ENCODE assay signal across 8 mouse cellular contexts in genomic region chr4:124656518-124656853, GRCm38 (mm10). TPM values are rescaled to one million over a fixed set of nuclear protein-coding genes. Genes with fewer than 3 reads are reported as not detected.
DNase-seq lines count a peak whose midpoint lies in the region; ATAC-seq lines count a peak whose summit lies in the region.

TSS of gene Pou3f1 (plus strand) at chr4:124656807.

- 0% methylated on average over 12 of the region's 15 CpGs for WGBS in embryonic facial prominence, embryonic 14.5 days
- WGBS in intestine, embryonic 14.5 days, result 1% methylated on average over 15 of the region's 15 CpGs
- whole genome bisulfite sequencing in midbrain, embryonic 12.5 days, result 0% methylated on average over 15 of the region's 15 CpGs

- no peak within 1 kb of the TSS for H3K27ac ChIP-seq in embryonic facial prominence, embryonic 14.5 days (replicated peaks; ENCODE audit: low read depth, low read length)
- H3K27ac ChIP-seq in intestine, embryonic 14.5 days (ENCODE audit: low read depth), result no peak within 1 kb of the TSS
- H3K27ac ChIP-seq in midbrain, embryonic 12.5 days (replicated peaks), result peak within 1 kb of the TSS; percentile 73

- H3K4me3 ChIP-seq in embryonic facial prominence, embryonic 14.5 days (ENCODE audit: low read depth, low read length), result peak within 1 kb of the TSS; percentile 61
- peak within 1 kb of the TSS; percentile 62 for H3K4me3 ChIP-seq in intestine, embryonic 14.5 days (ENCODE audit: low read depth, low read length)
- H3K4me3 ChIP-seq in midbrain, embryonic 12.5 days, result peak within 1 kb of the TSS; percentile 53

- H3K9me3 ChIP-seq in embryonic facial prominence, embryonic 14.5 days (ENCODE audit: control insufficient read depth, low read length), result no peaks in the 10 kb centered on the region
- no peaks in the 10 kb centered on the region for H3K9me3 ChIP-seq in intestine, embryonic 14.5 days (ENCODE audit: control insufficient read depth, low read length)
- no peaks in the 10 kb centered on the region for H3K9me3 ChIP-seq in midbrain, embryonic 12.5 days

- no peak for ATAC-seq in embryonic facial prominence, embryonic 14.5 days (ENCODE audit: low read depth)
- no peak for ATAC-seq in intestine, embryonic 14.5 days (replicated peaks; ENCODE audit: low FRiP score, low TSS enrichment, low read depth)
- no peak for ATAC-seq in midbrain, embryonic 12.5 days (ENCODE audit: low FRiP score, low read depth)

- no peaks in the 10 kb centered on the region for H3K36me3 ChIP-seq in embryonic facial prominence, embryonic 14.5 days (ENCODE audit: control insufficient read depth, insufficient read depth, low read length)
- H3K36me3 ChIP-seq in intestine, embryonic 14.5 days (ENCODE audit: control insufficient read depth, insufficient read depth, low read length), result no peaks in the 10 kb centered on the region
- no peaks in the 10 kb centered on the region for H3K36me3 ChIP-seq in midbrain, embryonic 12.5 days

- no peak for DNase-seq in layer of hippocampus, adult 8-10 months (ENCODE audit: low spot score in 2 of 2)
- DNase-seq in layer of hippocampus, adult 9-10 months (ENCODE audit: low spot score), result no peak
- no peak for DNase-seq in embryonic facial prominence, embryonic 14.5 days (ENCODE audit: low spot score)
- no peak for DNase-seq in intestine, embryonic 14.5 days (ENCODE audit: low spot score)
- DNase-seq in adrenal gland, adult 2 months, result no peak
- no peak for DNase-seq in urinary bladder, postnatal 25 days (ENCODE audit: low spot score)
- DNase-seq in thymus, postnatal 36 days, result no peak

- H3K4me1 ChIP-seq in embryonic facial prominence, embryonic 14.5 days (ENCODE audit: control insufficient read depth, insufficient read depth, low read length), result peaks cover 16% of the 10 kb centered on the region
- peaks cover 17% of the 10 kb centered on the region for H3K4me1 ChIP-seq in intestine, embryonic 14.5 days (replicated peaks; ENCODE audit: control insufficient read depth, insufficient read depth, low read length)
- H3K4me1 ChIP-seq in midbrain, embryonic 12.5 days, result peaks cover 63% of the 10 kb centered on the region

- peaks cover 74% of the 10 kb centered on the region for H3K27me3 ChIP-seq in embryonic facial prominence, embryonic 14.5 days (replicated peaks; ENCODE audit: control insufficient read depth, insufficient read depth, low read length)
- peaks cover 87% of the 10 kb centered on the region for H3K27me3 ChIP-seq in intestine, embryonic 14.5 days (replicated peaks; ENCODE audit: control insufficient read depth, insufficient read depth, low read length)
- peaks cover 74% of the 10 kb centered on the region for H3K27me3 ChIP-seq in midbrain, embryonic 12.5 days

- peak within 1 kb of the TSS; percentile 98 for H3K4me2 ChIP-seq in embryonic facial prominence, embryonic 14.5 days (ENCODE audit: low read depth, low read length)
- peak within 1 kb of the TSS; percentile 96 for H3K4me2 ChIP-seq in intestine, embryonic 14.5 days (ENCODE audit: low read length)
- peak within 1 kb of the TSS; percentile 95 for H3K4me2 ChIP-seq in midbrain, embryonic 12.5 days (replicated peaks)

- H3K9ac ChIP-seq in embryonic facial prominence, embryonic 14.5 days (ENCODE audit: low read depth, low read length), result peak within 1 kb of the TSS; percentile 55
- H3K9ac ChIP-seq in intestine, embryonic 14.5 days (ENCODE audit: low read length), result peak within 1 kb of the TSS; percentile 29; the same call in 1 of the 2 replicates
- peak within 1 kb of the TSS; percentile 63 for H3K9ac ChIP-seq in midbrain, embryonic 12.5 days (replicated peaks)

RNA-seq across cellular contexts. Expression of gene Pou3f1, which starts in this region (rescaled TPM):
- total RNA-seq in layer of hippocampus, adult 8-10 months (2022), result 10 to 100 TPM; 39.6 to 42.8 (median 40.0) TPM
- polyA plus RNA-seq in embryonic facial prominence, embryonic 14.5 days (2014; fragmentation: Nextera tagmentation; extraction: Ambion mirVana), result 1.2 and 1.7 TPM in 2 replicates
- 0.17 and 0.27 TPM in 2 replicates for polyA plus RNA-seq in intestine, embryonic 14.5 days (2014; fragmentation: Nextera tagmentation; extraction: Ambion mirVana)
- polyA plus RNA-seq in midbrain, embryonic 12.5 days (2016; fragmentation: Nextera tagmentation; extraction: Ambion mirVana), result 26.2 and 30.5 TPM in 2 replicates
- under 1 TPM in 1 of 2 experiments, not detected in 1; 0.10 TPM for total RNA-seq in adrenal gland, adult 2 months (2021)
- polyA plus RNA-seq in adrenal gland, adult 2 months (2012; rRNA removed), result 0.15 and 0.26 TPM in 2 replicates

Comparison
In these comparisons a context has a peak if more than half of its experiments do, and no peak if none do; other contexts are left out.
1. RNA of gene Pou3f1 (total RNA-seq): 39.6 to 42.8 TPM in layer of hippocampus, adult 8-10 months; 0.10 TPM in adrenal gland, adult 2 months; every median in the first group is over 10 times any median in the second.
2. RNA of gene Pou3f1 (polyA plus RNA-seq): 26.2 to 30.5 TPM in midbrain, embryonic 12.5 days; 1.2 to 1.7 TPM in embryonic facial prominence, embryonic 14.5 days, 0.17 to 0.27 TPM in intestine, embryonic 14.5 days and 0.15 to 0.26 TPM in adrenal gland, adult 2 months; every median in the first group is over 10 times any median in the second.
3. Peak in every context shown above with its lines, with median percentiles within 50 percentile points of each other: H3K4me2 ChIP-seq, H3K4me3 ChIP-seq and H3K9ac ChIP-seq.